Mouse (Mus musculus) embryonic facial prominence, embryonic 12.5 days (tissue): ENCODE results near the gene Pla1a. TPM values are rescaled to one million over a fixed set of nuclear protein-coding genes. Genes with fewer than 3 reads are reported as not detected.

Experiments used
- ATAC-seq: fragments of 200-750 bp; cut with Nextera tagmentation; 2 replicates; pipeline ENCODE4 v1.8.0; 2017; ENCODE audit not compliant: insufficient number of reproducible peaks, insufficient read depth, low FRiP score, low TSS enrichment
- H3K27ac ChIP-seq: fragments of 300-500 bp; sonication (generic); 2 replicates; pipeline ENCODE4 v1.5.1; 2016; ENCODE audit warnings: mild to moderate bottlenecking
- H3K27me3 ChIP-seq: fragments of 300-500 bp; sonication (generic); 2 replicates; pipeline ENCODE4 v1.6.1; 2016; ENCODE audit warnings: mild to moderate bottlenecking, moderate library complexity
- H3K36me3 ChIP-seq: fragments of 300-500 bp; sonication (generic); 2 replicates; pipeline ENCODE4 v1.6.1; 2016; ENCODE audit warnings: mild to moderate bottlenecking
- H3K4me1 ChIP-seq: fragments of 300-500 bp; sonication (generic); 2 replicates; pipeline ENCODE4 v1.6.1; 2016
- H3K4me2 ChIP-seq: fragments of 300-500 bp; sonication (generic); replicated peaks from 2 replicates; pipeline ENCODE4 v1.6.1; 2016; ENCODE audit warnings: mild to moderate bottlenecking, moderate library complexity
- H3K4me3 ChIP-seq: fragments of 300-500 bp; sonication (generic); 2 replicates; pipeline ENCODE4 v1.5.1; 2016; ENCODE audit warnings: mild to moderate bottlenecking
- H3K9ac ChIP-seq: fragments of 300-500 bp; sonication (generic); 2 replicates; pipeline ENCODE4 v1.6.1; 2016; ENCODE audit warnings: mild to moderate bottlenecking, moderate library complexity
- H3K9me3 ChIP-seq: fragments of 300-500 bp; sonication (generic); 2 replicates; pipeline ENCODE4 v1.6.1; 2016; ENCODE audit warnings: mild to moderate bottlenecking, moderate library complexity
- WGBS: fragments of 180-500 bp; shearing (Covaris S2); methylation state at CpG from one replicate; pipeline ENCODE4 v1.1.7; 2016; 5-methylcytosine and 5-hydroxymethylcytosine counted together
- polyA plus RNA-seq: library from polyadenylated mRNA; unstranded; fragments of >200 nt; fragmentation: Nextera tagmentation; extraction: Ambion mirVana; gene quantifications from 2 replicates; pipeline ENCODE4 v1.2.1, GENCODE M21; 2016

Gene Pla1a
- polyA plus RNA-seq, 1 experiment from 2014 or later: 0.14 TPM

DNA sequence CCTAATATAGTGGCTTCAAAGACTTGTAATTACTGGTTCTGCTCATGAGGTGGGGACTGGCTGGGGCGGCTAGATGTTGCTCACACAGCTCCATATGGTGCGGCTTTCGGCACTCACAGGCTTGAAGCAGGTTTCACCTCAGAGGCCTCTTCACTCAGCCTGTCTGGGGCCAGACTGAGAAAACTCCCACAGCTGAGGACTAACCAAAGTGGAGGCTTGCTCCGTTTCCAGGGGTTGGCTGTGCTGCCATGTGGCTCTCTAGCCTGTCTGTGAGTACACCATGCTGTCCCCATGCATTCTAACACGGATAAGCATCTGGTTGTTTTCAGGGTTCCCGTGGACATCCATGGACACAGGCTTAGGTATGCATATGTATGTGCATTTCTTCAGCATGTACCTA lies 54.4 kb downstream of the Pla1a start:
- Histone ChIP-seq H3K9ac (no peak overlapping the region), H3K36me3 (no peaks in the 10 kb centered on the region), H3K27ac (no peak overlapping the region), H3K4me3 (no peak overlapping the region), H3K4me1 (peaks cover 8% of the 10 kb centered on the region; the same call in 1 of the 2 replicates), H3K4me2 (no peak overlapping the region), H3K9me3 (no peaks in the 10 kb centered on the region), H3K27me3 (no peaks in the 10 kb centered on the region)
- WGBS: 72% methylated on average over 6 of the region's 6 CpGs
- 0 out of 2 replicates have a peak, but pooled peaks have one; percentile 17 for ATAC-seq

DNA sequence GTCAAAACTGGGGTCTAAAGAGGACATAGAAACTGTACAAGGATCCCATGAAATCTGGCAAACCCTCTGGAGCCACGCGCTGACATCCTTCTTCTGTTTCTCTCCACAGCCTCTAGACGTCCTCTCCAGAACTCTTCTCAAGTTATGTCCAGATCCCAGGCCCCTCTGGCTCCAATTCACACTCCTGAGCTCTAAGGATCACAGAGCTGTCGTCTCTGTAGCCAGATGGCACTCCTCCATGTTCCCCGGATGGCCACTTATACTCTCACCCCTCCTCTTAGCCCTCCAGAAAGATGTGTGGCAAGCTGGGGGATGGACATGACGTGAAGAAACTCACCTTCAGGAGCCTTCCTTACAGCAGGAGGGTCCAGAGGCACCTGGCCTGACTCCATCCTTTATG lies 55.4 kb downstream of the Pla1a start:
- Histone ChIP-seq H3K4me3 (no peak overlapping the region), H3K27ac (no peak overlapping the region), H3K36me3 (no peaks in the 10 kb centered on the region), H3K9me3 (no peaks in the 10 kb centered on the region), H3K9ac (no peak overlapping the region), H3K4me1 (peaks cover 8% of the 10 kb centered on the region; the same call in 1 of the 2 replicates), H3K27me3 (no peaks in the 10 kb centered on the region), H3K4me2 (no peak overlapping the region)
- 86% methylated on average over 6 of the region's 6 CpGs for WGBS
- no peak for ATAC-seq

DNA sequence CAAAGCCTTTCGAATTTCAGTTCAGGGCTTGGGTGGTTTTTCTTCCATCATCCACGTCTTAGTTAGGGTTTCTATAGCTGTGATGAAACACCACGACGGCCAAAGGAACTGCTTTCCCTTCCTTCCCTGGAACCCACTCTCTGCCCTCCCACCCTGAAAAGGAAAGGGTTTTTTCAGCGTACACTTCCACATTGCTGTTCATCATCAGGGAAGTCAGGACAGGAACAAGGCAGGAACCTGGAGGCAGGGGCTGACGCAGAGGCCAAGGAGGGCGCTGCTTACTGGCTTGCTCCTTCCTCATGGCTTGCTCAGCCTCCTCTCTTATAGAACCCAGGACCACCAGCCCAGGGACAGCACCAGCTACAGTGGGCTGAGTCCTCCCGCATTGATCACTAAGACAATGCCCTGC lies 56.1 kb downstream of the Pla1a start:
- 0 out of 2 replicates have a peak, but pooled peaks have one; percentile 12 for ATAC-seq
- no peaks in the 10 kb centered on the region for H3K27me3 ChIP-seq
- WGBS: 55% methylated on average over 8 of the region's 8 CpGs
- H3K36me3 ChIP-seq: no peaks in the 10 kb centered on the region
- H3K4me3 ChIP-seq: peak overlapping the region; percentile 13; the same call in 1 of the 2 replicates
- H3K4me2 ChIP-seq: peak overlapping the region; percentile 42
- no peaks in the 10 kb centered on the region for H3K9me3 ChIP-seq
- H3K4me1 ChIP-seq: peaks cover 8% of the 10 kb centered on the region; the same call in 1 of the 2 replicates
- 0 out of 2 replicates have a peak overlapping the region, but pooled peaks have one; percentile 25 for H3K9ac ChIP-seq
- H3K27ac ChIP-seq: peak overlapping the region; percentile 52; the same call in 1 of the 2 replicates

DNA sequence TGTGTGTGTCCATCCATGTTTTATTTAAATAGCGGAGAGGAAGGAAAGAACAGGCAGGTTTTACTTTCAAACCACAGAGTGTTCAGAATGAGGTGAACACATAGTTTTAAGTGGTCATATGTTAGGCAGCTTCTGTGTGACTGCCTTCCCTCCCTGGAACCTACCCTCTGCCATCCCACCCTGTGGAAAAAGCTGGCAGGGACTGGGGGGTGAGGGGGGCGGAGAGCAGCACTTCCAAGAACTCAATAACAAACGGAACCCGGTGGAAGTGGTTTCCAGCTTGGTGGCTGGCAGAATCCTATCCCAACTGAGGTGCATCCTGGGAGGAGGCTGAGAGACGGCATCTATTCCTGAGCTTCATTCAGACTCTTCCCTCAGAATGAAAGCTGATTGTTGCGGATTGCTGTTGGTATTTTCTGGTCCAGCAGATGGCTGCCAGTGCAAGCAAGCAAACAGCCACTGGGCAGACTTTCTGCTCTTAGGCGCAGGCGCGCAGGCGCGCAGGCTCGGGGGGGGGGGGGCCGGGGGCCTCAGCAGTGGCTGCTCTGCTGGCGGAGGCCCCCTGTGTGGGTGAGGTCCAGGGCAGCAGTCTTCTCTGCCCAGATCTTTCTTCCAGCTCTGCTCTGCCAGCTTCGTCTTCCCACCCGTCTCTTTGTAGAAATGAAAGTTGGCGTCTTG lies 56.6 kb downstream of the Pla1a start:
- no peaks in the 10 kb centered on the region for H3K9me3 ChIP-seq
- peak overlapping the region; percentile 52 for H3K27ac ChIP-seq
- H3K27me3 ChIP-seq: no peaks in the 10 kb centered on the region
- H3K4me2 ChIP-seq: peak overlapping the region; percentile 42
- H3K4me3 ChIP-seq: peak overlapping the region; percentile 13
- no peaks in the 10 kb centered on the region for H3K36me3 ChIP-seq
- peak; percentile 70; the same call in 1 of the 2 replicates for ATAC-seq
- 0 out of 2 replicates have a peak overlapping the region, but pooled peaks have one; percentile 25 for H3K9ac ChIP-seq
- WGBS: 28% methylated on average over 17 of the region's 17 CpGs
- H3K4me1 ChIP-seq: peaks cover 8% of the 10 kb centered on the region; the same call in 1 of the 2 replicates

- H3K4me3 ChIP-seq: no peak overlapping the region
- H3K9me3 ChIP-seq: no peaks in the 10 kb centered on the region
- H3K9ac ChIP-seq: no peak overlapping the region
- ATAC-seq: no peak
- no peaks in the 10 kb centered on the region for H3K27me3 ChIP-seq
- 80% methylated on average over 7 of the region's 7 CpGs for WGBS
- no peaks in the 10 kb centered on the region for H3K36me3 ChIP-seq
- no peak overlapping the region for H3K4me2 ChIP-seq
- H3K4me1 ChIP-seq: peaks cover 8% of the 10 kb centered on the region; the same call in 1 of the 2 replicates
- no peak overlapping the region for H3K27ac ChIP-seq
Observed at GRCm38 (mm10) chr16:38375182-38375581, 57.8 kb downstream of the Pla1a start.

DNA sequence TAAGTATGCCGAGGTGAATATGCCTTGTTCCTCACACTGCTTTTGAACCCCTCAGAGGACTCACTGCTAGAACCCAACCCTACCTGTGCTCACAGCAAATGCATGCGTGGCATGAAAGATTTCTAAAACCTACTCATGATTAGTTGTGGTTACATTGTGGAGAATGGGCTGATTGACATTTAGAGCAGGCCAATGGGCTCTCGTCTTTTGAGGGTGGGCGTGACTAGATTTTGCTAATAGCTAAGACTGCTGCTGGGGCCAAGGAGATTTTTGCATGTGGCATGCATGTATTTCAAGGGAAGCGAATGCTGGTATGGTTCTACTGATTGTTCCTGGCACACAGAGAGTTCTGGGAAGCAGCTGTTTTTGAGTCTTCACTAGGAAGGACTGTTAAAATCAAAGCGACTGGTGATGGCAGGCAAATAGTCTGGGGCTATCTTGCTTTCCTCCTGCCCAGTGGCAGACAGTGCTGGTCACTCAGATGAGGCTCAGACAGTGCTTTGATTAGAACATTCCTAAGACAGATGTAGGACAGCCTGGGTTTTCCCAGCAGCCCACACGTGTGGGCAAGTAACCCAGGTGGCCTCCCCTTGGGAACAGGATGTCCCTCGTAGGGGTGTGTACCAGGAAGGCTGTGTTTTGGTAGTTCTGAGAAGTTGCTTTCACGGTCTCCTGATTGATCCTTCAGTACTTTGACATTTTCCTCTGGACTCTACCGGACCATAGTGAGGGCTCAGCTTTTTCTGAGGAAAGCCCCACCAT lies 58.4 kb downstream of the Pla1a start:
- 76% methylated on average over 10 of the region's 10 CpGs for WGBS
- Histone ChIP-seq H3K9ac (no peak overlapping the region), H3K9me3 (no peaks in the 10 kb centered on the region), H3K4me1 (peaks cover 8% of the 10 kb centered on the region; the same call in 1 of the 2 replicates), H3K27me3 (no peaks in the 10 kb centered on the region), H3K27ac (no peak overlapping the region), H3K4me2 (no peak overlapping the region), H3K4me3 (no peak overlapping the region), H3K36me3 (no peaks in the 10 kb centered on the region)
- no peak for ATAC-seq

DNA sequence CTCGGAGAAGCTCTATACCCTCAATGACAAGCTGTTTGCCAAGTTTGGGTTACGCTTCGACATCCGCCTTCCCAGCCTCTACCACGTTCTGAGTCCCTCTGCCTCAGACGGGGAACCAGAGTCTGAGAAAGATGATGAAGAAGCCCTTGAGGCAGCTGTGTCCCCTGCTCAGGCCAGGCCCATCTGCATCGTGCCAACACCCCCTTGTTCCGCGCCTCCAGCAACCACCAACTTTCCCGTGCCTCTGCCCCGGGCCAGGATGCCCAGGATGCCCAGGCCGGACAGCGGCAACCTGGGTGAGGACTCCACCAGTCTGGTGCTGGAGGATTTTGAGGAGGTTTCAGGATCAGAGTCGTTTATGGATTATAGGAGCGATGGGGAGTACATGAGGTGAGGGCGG lies 59.0 kb downstream of the Pla1a start:
- Histone ChIP-seq H3K4me2 (no peak overlapping the region), H3K27me3 (no peaks in the 10 kb centered on the region), H3K9ac (no peak overlapping the region), H3K36me3 (no peaks in the 10 kb centered on the region), H3K4me3 (no peak overlapping the region), H3K4me1 (peaks cover 8% of the 10 kb centered on the region; the same call in 1 of the 2 replicates), H3K9me3 (no peaks in the 10 kb centered on the region), H3K27ac (no peak overlapping the region)
- WGBS: 85% methylated on average over 16 of the region's 16 CpGs
- ATAC-seq: no peak

DNA sequence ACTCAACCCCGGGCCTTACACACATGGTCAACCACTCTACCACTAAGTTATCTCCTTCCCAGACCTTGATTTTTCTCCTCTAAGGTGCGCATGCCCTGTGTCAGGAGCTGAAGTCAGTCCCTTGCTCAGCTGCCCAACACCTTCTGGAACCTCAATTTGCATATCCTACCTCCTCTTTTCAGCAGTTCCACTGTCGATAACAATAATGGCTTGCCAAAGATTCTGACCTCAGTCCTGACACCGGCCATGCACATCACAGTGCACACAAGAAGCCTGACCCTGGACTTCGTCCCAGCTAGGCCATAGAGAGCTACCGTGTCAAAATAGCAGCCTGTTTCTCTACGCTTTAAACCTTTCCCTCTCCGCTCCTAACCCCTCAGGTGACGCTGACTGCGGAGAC lies 59.5 kb downstream of the Pla1a start:
- H3K9me3 ChIP-seq: no peaks in the 10 kb centered on the region
- no peak for ATAC-seq
- peaks cover 8% of the 10 kb centered on the region; the same call in 1 of the 2 replicates for H3K4me1 ChIP-seq
- no peak overlapping the region for H3K4me2 ChIP-seq
- no peak overlapping the region for H3K4me3 ChIP-seq
- H3K9ac ChIP-seq: no peak overlapping the region
- no peaks in the 10 kb centered on the region for H3K36me3 ChIP-seq
- H3K27ac ChIP-seq: no peak overlapping the region
- H3K27me3 ChIP-seq: no peaks in the 10 kb centered on the region
- WGBS: 84% methylated on average over 10 of the region's 10 CpGs

DNA sequence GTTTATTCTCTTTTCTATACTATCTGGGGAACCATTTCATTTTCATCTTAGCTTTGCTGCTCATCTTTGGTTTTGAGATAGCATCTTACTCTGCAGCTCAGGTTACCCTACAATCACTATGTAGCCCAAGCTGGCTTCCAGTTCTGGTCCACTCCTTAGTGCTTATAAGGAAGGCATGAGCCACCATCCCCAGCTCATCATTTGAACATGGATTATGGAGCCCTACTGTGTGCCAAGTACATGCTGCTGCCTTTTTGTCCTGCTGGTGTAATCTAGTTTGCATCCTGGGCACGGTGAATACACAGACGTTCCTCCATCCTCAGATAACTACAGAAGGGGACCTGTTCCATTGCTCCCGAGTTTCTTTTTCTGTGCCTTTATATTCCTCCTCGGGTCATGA lies 60.1 kb downstream of the Pla1a start:
- no peaks in the 10 kb centered on the region for H3K36me3 ChIP-seq
- no peak overlapping the region for H3K27ac ChIP-seq
- ATAC-seq: no peak
- 83% methylated on average over 4 of the region's 4 CpGs for WGBS
- no peak overlapping the region for H3K4me2 ChIP-seq
- no peaks in the 10 kb centered on the region for H3K27me3 ChIP-seq
- no peak overlapping the region for H3K4me3 ChIP-seq
- H3K9ac ChIP-seq: no peak overlapping the region
- H3K9me3 ChIP-seq: no peaks in the 10 kb centered on the region
- peaks cover 8% of the 10 kb centered on the region; the same call in 1 of the 2 replicates for H3K4me1 ChIP-seq

DNA sequence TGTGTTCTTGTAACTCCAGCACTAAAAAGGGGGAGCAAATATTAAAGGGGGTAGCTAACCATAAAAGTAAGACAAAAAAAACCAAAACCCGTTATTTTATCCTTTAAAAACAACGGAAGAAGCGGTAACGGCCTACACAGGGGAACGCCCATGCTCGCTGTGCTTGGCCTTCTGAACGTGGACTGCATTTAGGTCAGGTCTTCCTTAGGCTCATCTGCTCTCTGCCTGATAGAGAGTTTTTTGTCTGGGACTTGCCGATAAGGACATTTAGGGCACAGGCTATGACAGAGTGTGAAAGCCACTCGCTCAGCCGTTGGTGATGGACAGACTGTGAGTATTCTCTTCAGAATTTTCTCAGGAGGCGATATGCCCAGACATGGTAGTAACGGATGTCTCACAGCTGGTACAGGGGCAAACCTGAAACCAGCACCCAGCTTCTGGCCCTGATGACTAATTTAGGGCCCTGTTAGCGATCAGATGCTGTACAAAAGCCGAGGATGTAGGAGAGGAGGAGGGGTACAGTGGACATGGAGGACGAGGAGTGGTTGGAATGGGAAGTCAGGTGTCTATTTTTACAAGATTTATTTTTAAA lies 61.1 kb downstream of the Pla1a start:
- ATAC-seq: no peak
- no peaks in the 10 kb centered on the region for H3K27me3 ChIP-seq
- H3K9ac ChIP-seq: no peak overlapping the region
- no peak overlapping the region for H3K27ac ChIP-seq
- peaks cover 4% of the 10 kb centered on the region; the same call in 1 of the 2 replicates for H3K4me1 ChIP-seq
- H3K9me3 ChIP-seq: no peaks in the 10 kb centered on the region
- H3K4me2 ChIP-seq: no peak overlapping the region
- 86% methylated on average over 15 of the region's 15 CpGs for WGBS
- no peaks in the 10 kb centered on the region for H3K36me3 ChIP-seq
- H3K4me3 ChIP-seq: no peak overlapping the region

DNA sequence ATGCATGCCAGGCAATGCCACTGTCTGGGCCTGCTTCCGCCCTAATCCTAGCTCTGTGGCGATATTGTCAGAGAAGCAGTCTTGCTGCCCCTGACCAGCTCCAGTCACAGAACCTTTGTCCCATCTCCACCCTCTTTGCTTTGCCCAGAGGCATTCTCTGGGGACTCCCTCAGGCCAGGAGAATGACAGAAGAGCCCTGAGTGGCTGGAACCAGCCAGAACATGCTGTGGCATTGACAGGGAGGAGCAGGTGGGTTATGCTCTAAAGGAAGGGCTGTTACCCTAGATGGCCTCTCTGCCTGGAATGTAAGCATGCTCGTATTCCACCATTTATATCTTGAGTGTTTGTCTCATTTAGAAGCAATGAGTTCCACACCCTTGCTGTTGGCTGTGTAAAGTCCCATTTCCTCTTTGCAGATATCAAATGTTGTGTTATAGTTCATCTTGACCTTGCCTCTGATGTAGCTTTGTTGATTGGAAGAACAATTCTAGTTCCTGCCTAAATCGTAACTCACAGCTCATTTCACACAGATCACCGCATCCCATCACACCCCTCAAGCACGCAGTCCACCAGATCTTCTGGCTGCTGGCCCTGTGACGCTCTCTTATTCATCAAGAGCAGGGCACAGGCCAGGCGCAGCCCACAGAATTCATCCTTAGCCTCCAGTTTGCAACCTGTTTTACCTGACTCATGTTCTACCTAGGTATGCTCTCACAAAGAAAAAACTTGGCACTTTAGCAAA lies 62.1 kb downstream of the Pla1a start:
- no peak for ATAC-seq
- 86% methylated on average over 8 of the region's 8 CpGs for WGBS
- 0 out of 2 replicates have a peak overlapping the region, but pooled peaks have one; percentile 36 for H3K27ac ChIP-seq

More for the DNA sequence above, 62.1 kb downstream of the Pla1a start:
- Histone ChIP-seq H3K36me3 (no peaks in the 10 kb centered on the region), H3K4me1 (no peaks in the 10 kb centered on the region), H3K9me3 (no peaks in the 10 kb centered on the region), H3K27me3 (no peaks in the 10 kb centered on the region), H3K9ac (no peak overlapping the region), H3K4me3 (no peak overlapping the region), H3K4me2 (no peak overlapping the region)
